Mouse (Mus musculus): ENCODE measurements around the gene Galnt9.

- TF ChIP-seq POLR2A (IDR thresholded peaks at IDR 0.05; ENCODE audit: extremely low read depth, insufficient read depth, low read length): no peak
- TF ChIP-seq CTCF (IDR thresholded peaks at IDR 0.05; ENCODE audit: low read depth, low read length): no peak
These were observed 30.4 kb upstream of the Galnt9 start for GRCm38 (mm10) chr5:110513791-110514190.
